Mouse (Mus musculus) spleen, adult 2 months (tissue): Measurements from ENCODE around the gene Cxcl9. TPM values are rescaled to one million over a fixed set of nuclear protein-coding genes. Genes with fewer than 3 reads are reported as not detected.
A peak's percentile ranks its signal among the peaks of the same experiment; 100 is the strongest.

Source experiments
- DNase-seq, 2 experiments: peaks; one replicate each; pipeline versions ENCODE4 v3.0.0 to v3.0.0-alpha.2; 2012 to 2021; ENCODE audit warnings: low spot score in 2 of 2, low read depth in 1 of 2
- H3K27ac ChIP-seq: fragments of 200-500 bp; 2 replicates; pipeline ENCODE4 v1.5.1; 2012; ENCODE audit warnings: low read length, inconsistent platforms; ENCODE audit not compliant: insufficient read depth
- H3K27me3 ChIP-seq: fragments of 200-500 bp; 2 replicates; pipeline ENCODE4 v1.6.1; 2012; ENCODE audit warnings: mild to moderate bottlenecking, moderate library complexity, low read length, inconsistent platforms; ENCODE audit not compliant: control insufficient read depth, insufficient read depth
- H3K36me3 ChIP-seq: fragments of 200-500 bp; 2 replicates; pipeline ENCODE4 v1.6.1; 2012; ENCODE audit warnings: mild to moderate bottlenecking, low read length, inconsistent platforms; ENCODE audit not compliant: control insufficient read depth, insufficient read depth
- H3K4me1 ChIP-seq: fragments of 200-500 bp; 2 replicates; pipeline ENCODE4 v1.6.1; 2011; ENCODE audit warnings: inconsistent platforms; ENCODE audit not compliant: control insufficient read depth, insufficient read depth, insufficient read length
- H3K4me3 ChIP-seq: fragments of 200-500 bp; 2 replicates; pipeline ENCODE4 v1.5.1; 2011; ENCODE audit warnings: mild to moderate bottlenecking, inconsistent platforms; ENCODE audit not compliant: insufficient read depth, insufficient read length; ENCODE audit errors: extremely low read depth
- CTCF ChIP-seq: fragments of 200-500 bp; IDR thresholded peaks from 2 replicates; pipeline ENCODE4 v1.5.1; 2011; ENCODE audit warnings: mild to moderate bottlenecking, inconsistent platforms; ENCODE audit not compliant: insufficient read depth, insufficient read length, insufficient replicate concordance; ENCODE audit errors: extremely low read depth
- POLR2A ChIP-seq: fragments of 200-500 bp; IDR thresholded peaks from 2 replicates; pipeline ENCODE4 v1.6.1; 2011; ENCODE audit warnings: low read depth, low read length, inconsistent platforms
- WGBS: fragments of 180-500 bp; shearing (Covaris S2); methylation state at CpG from one replicate; pipeline ENCODE4 v1.1.7; 2018; 5-methylcytosine and 5-hydroxymethylcytosine counted together
- polyA plus RNA-seq: library from polyadenylated mRNA; depleted of rRNA; stranded (reverse); fragments of >200 nt; gene quantifications from 2 replicates; pipeline ENCODE4 v1.2.3, GENCODE M21; 2012; rRNA removed

Gene Cxcl9
- 31.2 and 47.5 TPM in 2 replicates for polyA plus RNA-seq

GRCm38 (mm10) chr5:92327929-92328328, at the start of gene Cxcl9:
Gene Cxcl9 (minus strand): TSS chr5:92328079.
- Histone ChIP-seq H3K36me3 (no peaks in the 10 kb centered on the region), H3K27ac (no peak within 1 kb of the TSS)
- WGBS = 73% methylated on average over 7 of the region's 7 CpGs

GRCm38 (mm10) chr5:92376795-92377405, 49.0 kb upstream of the Cxcl9 start:
- peaks cover 12% of the 10 kb centered on the region; the same call in 1 of the 2 replicates for H3K4me1 ChIP-seq
- no peak for DNase-seq
- no peak overlapping the region for H3K27ac ChIP-seq
- no peak overlapping the region for H3K4me3 ChIP-seq
- TF ChIP-seq POLR2A (no peak), CTCF (no peak)
- no peaks in the 10 kb centered on the region for H3K36me3 ChIP-seq
- H3K27me3 ChIP-seq = no peaks in the 10 kb centered on the region
- WGBS = 77% methylated on average over 13 of the region's 13 CpGs

More at GRCm38 (mm10) chr5:92327929-92328328, at the start of gene Cxcl9:
- Histone ChIP-seq H3K4me1 (no peaks in the 10 kb centered on the region), H3K4me3 (no peak within 1 kb of the TSS), H3K27me3 (peaks cover 2% of the 10 kb centered on the region; the same call in 1 of the 2 replicates)
- TF ChIP-seq POLR2A (no peak), CTCF (no peak)
- no peak for DNase-seq

GRCm38 (mm10) chr5:92375368-92375767, 47.5 kb upstream of the Cxcl9 start:
- TF ChIP-seq POLR2A (no peak; the same call in 1 of the 2 replicates), CTCF (no peak)

GRCm38 (mm10) chr5:92374721-92375142, 46.9 kb upstream of the Cxcl9 start:
- peak; percentile 31 to 53 for DNase-seq
- no peak for TF ChIP-seq CTCF
- no peak for TF ChIP-seq POLR2A
- WGBS = 2% methylated on average over 6 of the region's 6 CpGs
- Histone ChIP-seq H3K36me3 (no peaks in the 10 kb centered on the region), H3K27me3 (no peaks in the 10 kb centered on the region), H3K27ac (peak overlapping the region; percentile 93), H3K4me1 (peaks cover 10% of the 10 kb centered on the region; the same call in 1 of the 2 replicates), H3K4me3 (peak overlapping the region; percentile 62; the same call in 1 of the 2 replicates)

More at GRCm38 (mm10) chr5:92375368-92375767, 47.5 kb upstream of the Cxcl9 start:
- no peaks in the 10 kb centered on the region for H3K36me3 ChIP-seq
- peak overlapping the region; percentile 93 for H3K27ac ChIP-seq
- no peaks in the 10 kb centered on the region for H3K27me3 ChIP-seq
- 10% methylated on average over 17 of the region's 17 CpGs for WGBS
- peaks cover 10% of the 10 kb centered on the region; the same call in 1 of the 2 replicates for H3K4me1 ChIP-seq
- DNase-seq = peak; percentile 44 to 70
- H3K4me3 ChIP-seq = peak overlapping the region; percentile 62

- no peak for DNase-seq
- Histone ChIP-seq H3K4me3 (no peak overlapping the region), H3K36me3 (no peaks in the 10 kb centered on the region), H3K27ac (no peak overlapping the region), H3K27me3 (no peaks in the 10 kb centered on the region), H3K4me1 (peaks cover 10% of the 10 kb centered on the region; the same call in 1 of the 2 replicates)
- WGBS = 36% methylated on average over 2 of the region's 2 CpGs
- TF ChIP-seq POLR2A (no peak), CTCF (no peak)
Observed at GRCm38 (mm10) chr5:92372605-92373004, 44.7 kb upstream of the Cxcl9 start.

- Histone ChIP-seq H3K27me3 (no peaks in the 10 kb centered on the region), H3K4me3 (no peak overlapping the region), H3K4me1 (peaks cover 10% of the 10 kb centered on the region; the same call in 1 of the 2 replicates), H3K36me3 (no peaks in the 10 kb centered on the region), H3K27ac (no peak overlapping the region)
- TF ChIP-seq CTCF (no peak), POLR2A (no peak)
- WGBS = 93% methylated on average over 14 of the region's 14 CpGs
- no peak for DNase-seq
Observed at GRCm38 (mm10) chr5:92371361-92371976, 43.6 kb upstream of the Cxcl9 start.

GRCm38 (mm10) chr5:92370891-92371290, 43.0 kb upstream of the Cxcl9 start:
- no peak overlapping the region for H3K27ac ChIP-seq
- no peak overlapping the region for H3K4me3 ChIP-seq
- no peaks in the 10 kb centered on the region for H3K36me3 ChIP-seq
- DNase-seq = no peak
- TF ChIP-seq POLR2A = no peak
- TF ChIP-seq CTCF = no peak
- WGBS = 93% methylated on average over 6 of the region's 6 CpGs
- no peaks in the 10 kb centered on the region for H3K27me3 ChIP-seq
- H3K4me1 ChIP-seq = peaks cover 7% of the 10 kb centered on the region; the same call in 1 of the 2 replicates
